Mouse (Mus musculus) hindbrain, embryonic 15.5 days (tissue): ENCODE data around the gene Mlip. TPM values are rescaled to one million over a fixed set of nuclear protein-coding genes. Genes with fewer than 3 reads are reported as not detected.
"Not testable (repeated sequence)": the region's sequence is repeated elsewhere in the genome, so short reads cannot be mapped to it uniquely, and the experiment has no call there.

ENCODE experiments used
- ATAC-seq: fragments of 200-750 bp; cut with Nextera tagmentation; 2 replicates; pipeline ENCODE4 v1.8.0; 2017; ENCODE audit warnings: low read depth, moderate number of reproducible peaks, moderate TSS enrichment; ENCODE audit not compliant: low FRiP score
- H3K27ac ChIP-seq: fragments of 300-500 bp; sonication (generic); replicated peaks from 2 replicates; pipeline ENCODE4 v1.5.1; 2015; ENCODE audit warnings: mild to moderate bottlenecking, inconsistent platforms
- H3K27me3 ChIP-seq: fragments of 300-500 bp; sonication (generic); 2 replicates; pipeline ENCODE4 v1.6.1; 2015; ENCODE audit warnings: control low read depth, inconsistent platforms
- H3K36me3 ChIP-seq: fragments of 300-500 bp; sonication (generic); 2 replicates; pipeline ENCODE4 v1.6.1; 2015; ENCODE audit warnings: control low read depth, inconsistent platforms
- H3K4me1 ChIP-seq: fragments of 300-500 bp; sonication (generic); replicated peaks from 2 replicates; pipeline ENCODE4 v1.6.1; 2015; ENCODE audit warnings: control low read depth, inconsistent platforms
- H3K4me2 ChIP-seq: fragments of 300-500 bp; sonication (generic); 2 replicates; pipeline ENCODE4 v1.6.1; 2015; ENCODE audit warnings: moderate library complexity, mild to moderate bottlenecking, inconsistent platforms
- H3K4me3 ChIP-seq: fragments of 300-500 bp; sonication (generic); 2 replicates; pipeline ENCODE4 v1.5.1; 2015; ENCODE audit warnings: mild to moderate bottlenecking, inconsistent platforms
- H3K9ac ChIP-seq: fragments of 300-500 bp; sonication (generic); 2 replicates; pipeline ENCODE4 v1.6.1; 2015; ENCODE audit warnings: inconsistent platforms
- H3K9me3 ChIP-seq: fragments of 300-500 bp; sonication (generic); 2 replicates; pipeline ENCODE4 v1.6.1; 2016; ENCODE audit warnings: control low read depth, inconsistent platforms
- WGBS: fragments of 180-500 bp; shearing (Covaris S2); methylation state at CpG from one replicate; pipeline ENCODE4 v1.1.7; 2015; 5-methylcytosine and 5-hydroxymethylcytosine counted together
- polyA plus RNA-seq: library from polyadenylated mRNA; unstranded; fragments of >200 nt; fragmentation: Nextera tagmentation; extraction: Ambion mirVana; gene quantifications from 2 replicates; pipeline ENCODE4 v1.2.1, GENCODE M21; 2015

Gene Mlip
- polyA plus RNA-seq, 1 experiment from 2014 or later, result 1.8 TPM

DNA sequence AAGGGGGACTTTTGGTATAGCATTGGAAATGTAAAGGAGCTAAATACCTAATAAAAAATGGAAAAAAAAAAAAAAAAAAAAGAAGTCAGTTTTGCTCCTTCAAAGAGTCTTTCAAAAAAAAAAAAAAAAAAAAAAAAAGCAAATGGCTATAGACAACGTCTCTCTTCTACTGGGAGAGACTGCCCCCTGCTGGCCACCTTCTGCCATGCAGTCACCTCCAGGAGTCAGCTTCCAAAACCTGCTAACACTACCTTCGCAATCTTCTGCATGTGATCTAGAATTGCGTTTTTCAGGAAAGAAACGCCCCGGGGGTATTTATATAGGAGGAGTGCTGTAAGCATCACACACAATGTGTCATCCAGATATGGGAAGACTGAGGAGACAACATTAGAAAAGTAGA lies 26.9 kb upstream of the Mlip start:
- Histone ChIP-seq H3K9me3 (no peaks in the 10 kb centered on the region), H3K36me3 (no peaks in the 10 kb centered on the region), H3K4me3 (no peak overlapping the region), H3K4me2 (no peak overlapping the region), H3K4me1 (no peaks in the 10 kb centered on the region), H3K27ac (no peak overlapping the region), H3K9ac (no peak overlapping the region), H3K27me3 (no peaks in the 10 kb centered on the region)
- WGBS, result 49% methylated on average over 5 of the region's 5 CpGs
- no peak; the same call in 1 of the 2 replicates for ATAC-seq

DNA sequence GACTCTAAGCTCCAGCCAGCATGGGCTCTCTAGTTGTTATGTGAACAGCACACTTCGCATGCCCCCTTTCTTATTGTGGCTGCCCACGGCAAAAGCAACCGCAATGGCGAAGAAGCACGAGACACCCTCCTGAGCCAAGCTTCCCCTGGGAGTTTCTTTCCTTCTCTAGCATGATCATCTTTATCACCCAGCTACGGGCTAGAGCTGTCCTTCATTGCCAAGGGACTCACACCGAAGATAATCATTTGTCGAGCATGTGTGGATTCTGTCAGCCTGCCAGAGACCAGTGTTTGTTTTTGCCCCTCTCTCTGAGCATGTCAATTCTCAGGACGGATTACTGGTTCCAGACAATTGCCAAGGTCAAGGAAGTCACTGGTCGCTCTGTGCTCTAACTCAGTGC lies 24.9 kb upstream of the Mlip start:
- H3K4me1 ChIP-seq, result no peaks in the 10 kb centered on the region
- 52% methylated on average over 10 of the region's 10 CpGs for WGBS
- 0 out of 2 replicates have a peak, but pooled peaks have one; percentile 36 for ATAC-seq

GRCm38 (mm10) chr9:77377082-77377481 lies 24.3 kb upstream of the Mlip start:
- no peak overlapping the region for H3K27ac ChIP-seq
- no peaks in the 10 kb centered on the region for H3K4me1 ChIP-seq
- H3K36me3 ChIP-seq, result no peaks in the 10 kb centered on the region
- no peak overlapping the region for H3K4me3 ChIP-seq
- 76% methylated on average over 10 of the region's 10 CpGs for WGBS
- no peak overlapping the region for H3K9ac ChIP-seq
- no peak for ATAC-seq
- no peak overlapping the region for H3K4me2 ChIP-seq
- no peaks in the 10 kb centered on the region for H3K9me3 ChIP-seq
- no peaks in the 10 kb centered on the region for H3K27me3 ChIP-seq

More for the DNA sequence above, 24.9 kb upstream of the Mlip start:
- H3K27me3 ChIP-seq, result no peaks in the 10 kb centered on the region
- H3K9me3 ChIP-seq, result no peaks in the 10 kb centered on the region
- H3K9ac ChIP-seq, result no peak overlapping the region
- H3K4me2 ChIP-seq, result no peak overlapping the region
- no peak overlapping the region for H3K4me3 ChIP-seq
- no peaks in the 10 kb centered on the region for H3K36me3 ChIP-seq
- H3K27ac ChIP-seq, result no peak overlapping the region

- Histone ChIP-seq H3K9me3 (no peaks in the 10 kb centered on the region), H3K27me3 (no peaks in the 10 kb centered on the region), H3K4me2 (no peak overlapping the region), H3K9ac (no peak overlapping the region), H3K27ac (no peak overlapping the region), H3K36me3 (no peaks in the 10 kb centered on the region), H3K4me1 (no peaks in the 10 kb centered on the region), H3K4me3 (no peak overlapping the region)
- 86% methylated on average over 7 of the region's 7 CpGs for WGBS
- ATAC-seq, result no peak
Measured at GRCm38 (mm10) chr9:77376561-77376960, 23.8 kb upstream of the Mlip start.

GRCm38 (mm10) chr9:77370706-77371105 lies 17.9 kb upstream of the Mlip start:
- H3K27ac ChIP-seq, result no peak overlapping the region
- H3K9ac ChIP-seq, result no peak overlapping the region
- H3K4me3 ChIP-seq, result no peak overlapping the region
- H3K9me3 ChIP-seq, result no peaks in the 10 kb centered on the region
- H3K36me3 ChIP-seq, result no peaks in the 10 kb centered on the region
- no peak overlapping the region for H3K4me2 ChIP-seq
- WGBS, result 68% methylated on average over 3 of the region's 3 CpGs
- no peaks in the 10 kb centered on the region for H3K4me1 ChIP-seq
- H3K27me3 ChIP-seq, result no peaks in the 10 kb centered on the region
- ATAC-seq, result no peak

GRCm38 (mm10) chr9:77369262-77369661 lies 16.5 kb upstream of the Mlip start:
- Histone ChIP-seq H3K4me3 (no peak overlapping the region), H3K9me3 (no peaks in the 10 kb centered on the region), H3K27me3 (no peaks in the 10 kb centered on the region), H3K4me1 (no peaks in the 10 kb centered on the region), H3K4me2 (no peak overlapping the region), H3K27ac (no peak overlapping the region), H3K9ac (no peak overlapping the region), H3K36me3 (no peaks in the 10 kb centered on the region)
- ATAC-seq, result no peak
- 69% methylated on average over 9 of the region's 9 CpGs for WGBS

- not testable (repeated sequence) for H3K4me2 ChIP-seq, H3K36me3 ChIP-seq, ATAC-seq, H3K27ac ChIP-seq, H3K9ac ChIP-seq, H3K4me3 ChIP-seq, H3K9me3 ChIP-seq, H3K27me3 ChIP-seq, H3K4me1 ChIP-seq
- WGBS, result 65% methylated on average over 9 of the region's 9 CpGs
Measured at GRCm38 (mm10) chr9:77364681-77365080, 11.9 kb upstream of the Mlip start.

GRCm38 (mm10) chr9:77362906-77363305 lies 10.1 kb upstream of the Mlip start:
- Histone ChIP-seq H3K36me3 (no peaks in the 10 kb centered on the region), H3K27ac (no peak overlapping the region), H3K9me3 (no peaks in the 10 kb centered on the region), H3K27me3 (no peaks in the 10 kb centered on the region), H3K4me2 (no peak overlapping the region), H3K4me3 (no peak overlapping the region), H3K4me1 (no peaks in the 10 kb centered on the region), H3K9ac (no peak overlapping the region)
- ATAC-seq, result no peak

GRCm38 (mm10) chr9:77360654-77361053 lies 7.9 kb upstream of the Mlip start:
- H3K27ac ChIP-seq, result no peak overlapping the region
- no peaks in the 10 kb centered on the region for H3K36me3 ChIP-seq
- WGBS, result 83% methylated on average over 8 of the region's 8 CpGs
- H3K9ac ChIP-seq, result no peak overlapping the region
- H3K4me3 ChIP-seq, result no peak overlapping the region
- no peaks in the 10 kb centered on the region for H3K4me1 ChIP-seq
- H3K9me3 ChIP-seq, result no peaks in the 10 kb centered on the region
- H3K27me3 ChIP-seq, result no peaks in the 10 kb centered on the region
- H3K4me2 ChIP-seq, result no peak overlapping the region
- ATAC-seq, result no peak

- Histone ChIP-seq H3K36me3 (no peaks in the 10 kb centered on the region), H3K27me3 (no peaks in the 10 kb centered on the region), H3K4me2 (no peak overlapping the region), H3K9ac (no peak overlapping the region), H3K4me1 (no peaks in the 10 kb centered on the region), H3K4me3 (no peak overlapping the region), H3K27ac (no peak overlapping the region), H3K9me3 (no peaks in the 10 kb centered on the region)
- 68% methylated on average over 10 of the region's 10 CpGs for WGBS
- no peak for ATAC-seq
Measured at GRCm38 (mm10) chr9:77359278-77359973, 6.7 kb upstream of the Mlip start.

GRCm38 (mm10) chr9:77353942-77354341 lies 1.2 kb upstream of the Mlip start:
- no peak for ATAC-seq
- Histone ChIP-seq H3K9me3 (no peaks in the 10 kb centered on the region), H3K4me3 (no peak overlapping the region), H3K4me2 (no peak overlapping the region), H3K36me3 (no peaks in the 10 kb centered on the region), H3K4me1 (no peaks in the 10 kb centered on the region), H3K27me3 (no peaks in the 10 kb centered on the region), H3K9ac (no peak overlapping the region), H3K27ac (no peak overlapping the region)
- WGBS, result 90% methylated on average over 4 of the region's 4 CpGs

- Histone ChIP-seq H3K9me3 (no peaks in the 10 kb centered on the region), H3K36me3 (no peaks in the 10 kb centered on the region), H3K27me3 (no peaks in the 10 kb centered on the region), H3K4me2 (no peak overlapping the region), H3K4me3 (no peak overlapping the region), H3K4me1 (no peaks in the 10 kb centered on the region), H3K27ac (no peak overlapping the region), H3K9ac (no peak overlapping the region)
- no peak for ATAC-seq
- WGBS, result 83% methylated on average over 7 of the region's 7 CpGs
Measured at GRCm38 (mm10) chr9:77347704-77348103, 5.1 kb downstream of the Mlip start.

DNA sequence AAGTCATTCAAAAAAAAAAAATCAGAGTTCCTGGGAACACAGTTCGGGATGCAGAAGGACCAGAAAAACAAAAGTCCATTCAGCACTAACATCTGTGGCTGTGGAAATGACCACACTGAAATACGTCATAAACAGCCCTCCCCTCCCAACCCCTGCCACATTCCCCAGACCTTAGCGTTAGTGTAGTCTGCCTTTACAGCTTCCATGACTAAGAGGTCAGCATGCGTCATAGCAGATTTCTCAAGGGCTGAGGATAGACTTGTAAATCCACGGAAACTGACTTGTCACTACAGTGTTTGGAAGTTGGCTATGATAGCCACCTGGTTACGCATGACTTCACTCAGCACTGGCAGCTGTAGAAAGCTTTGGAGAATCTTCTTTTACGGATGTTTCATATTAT lies 8.5 kb downstream of the Mlip start:
- ATAC-seq, result no peak
- 80% methylated on average over 7 of the region's 7 CpGs for WGBS

More for the DNA sequence above, 8.5 kb downstream of the Mlip start:
- H3K4me2 ChIP-seq, result no peak overlapping the region
- peaks cover 8% of the 10 kb centered on the region for H3K4me1 ChIP-seq
- H3K27me3 ChIP-seq, result no peaks in the 10 kb centered on the region
- H3K9me3 ChIP-seq, result no peaks in the 10 kb centered on the region
- no peak overlapping the region for H3K9ac ChIP-seq
- no peak overlapping the region for H3K27ac ChIP-seq
- H3K4me3 ChIP-seq, result no peak overlapping the region
- H3K36me3 ChIP-seq, result no peaks in the 10 kb centered on the region
